Mouse (Mus musculus): Measurements from ENCODE around the gene Hist1h4k. TPM values are rescaled to one million over a fixed set of nuclear protein-coding genes. Genes with fewer than 3 reads are reported as not detected.

The Hist1h4k gene
- total and polyA plus RNA-seq, 3 experiments, result 19.1 to 3,283 TPM; not detected in 1

- DNase-seq (ENCODE audit: low read depth, low spot score), result peak; percentile 59
- Histone ChIP-seq H3K36me3 (ENCODE audit: control insufficient read depth in 1 of 2, insufficient read depth in 2 of 2, low read length in 2 of 2) (peaks cover 0 to 18% of the 10 kb centered on the region in 2 experiments; a peak in 2 of 4 replicates), H3K4me1 (ENCODE audit: control insufficient read depth in 1 of 2, insufficient read depth in 2 of 2, low read length in 2 of 2) (peaks cover 0 to 7% of the 10 kb centered on the region in 2 experiments; a peak in 2 of 4 replicates), H3K27me3 (ENCODE audit: control insufficient read depth in 1 of 2, insufficient read depth in 2 of 2, low read length in 2 of 2) (no peaks in the 10 kb centered on the region), H3K79me2 (ENCODE audit: control insufficient read depth, insufficient read depth, low read length, poor library complexity) (peaks cover 2% of the 10 kb centered on the region; the same call in 1 of the 2 replicates), H3K27ac (ENCODE audit: control insufficient read depth, low read depth, low read length) (no peak overlapping the region), H3K9me3 (replicated peaks; ENCODE audit: insufficient read depth, low read length) (no peaks in the 10 kb centered on the region), H3K9ac (ENCODE audit: control insufficient read depth, low read depth, low read length, poor library complexity, severe bottlenecking) (peak overlapping the region; percentile 53), H3K4me3 (ENCODE audit: control insufficient read depth in 1 of 2, insufficient read depth in 1 of 2, low read depth in 2 of 2, low read length in 2 of 2) (no peak overlapping the region)
- TF ChIP-seq POLR2AphosphoS2 (IDR thresholded peaks at IDR 0.05; ENCODE audit: low read length) (no peak), TBP (IDR thresholded peaks at IDR 0.05; ENCODE audit: low read depth, low read length) (0 out of 2 replicates have a peak, but pooled peaks have one; percentile 56), CTCF (IDR thresholded peaks at IDR 0.05 in 2 of 3, conservative IDR thresholded peaks at IDR 0.05 in 1 of 3; ENCODE audit: control insufficient read depth in 1 of 3, insufficient read depth in 1 of 3, low read depth in 2 of 3, low read length in 3 of 3, poor library complexity in 1 of 3, severe bottlenecking in 1 of 3) (peak in 1 of 3 experiments; percentile 31; a peak in 1 of 6 replicates), ZKSCAN1 (IDR thresholded peaks at IDR 0.05; ENCODE audit: low read depth, low read length) (no peak), TCF12 (IDR thresholded peaks at IDR 0.05; ENCODE audit: low read depth, low read length) (no peak), SMC3 (IDR thresholded peaks at IDR 0.05; ENCODE audit: low read depth, low read length) (no peak), CHD1 (IDR thresholded peaks at IDR 0.05; ENCODE audit: low read depth, low read length) (no peak)
Measured at GRCm38 (mm10) chr13:21722993-21723836, 27.1 kb downstream of the Hist1h4k start.

GRCm38 (mm10) chr13:21722373-21722925 lies 27.9 kb downstream of the Hist1h4k start:
- Histone ChIP-seq H3K4me1 (ENCODE audit: control insufficient read depth in 1 of 2, insufficient read depth in 2 of 2, low read length in 2 of 2) (peaks cover 0 to 7% of the 10 kb centered on the region in 2 experiments; a peak in 2 of 4 replicates), H3K79me2 (ENCODE audit: control insufficient read depth, insufficient read depth, low read length, poor library complexity) (peaks cover 2% of the 10 kb centered on the region; the same call in 1 of the 2 replicates), H3K27me3 (ENCODE audit: control insufficient read depth in 1 of 2, insufficient read depth in 2 of 2, low read length in 2 of 2) (no peaks in the 10 kb centered on the region), H3K27ac (ENCODE audit: control insufficient read depth, low read depth, low read length) (peak overlapping the region; percentile 47), H3K9ac (ENCODE audit: control insufficient read depth, low read depth, low read length, poor library complexity, severe bottlenecking) (peak overlapping the region; percentile 53), H3K36me3 (ENCODE audit: control insufficient read depth in 1 of 2, insufficient read depth in 2 of 2, low read length in 2 of 2) (peaks cover 0 to 18% of the 10 kb centered on the region in 2 experiments; a peak in 2 of 4 replicates), H3K9me3 (replicated peaks; ENCODE audit: insufficient read depth, low read length) (no peaks in the 10 kb centered on the region), H3K4me3 (ENCODE audit: control insufficient read depth in 1 of 2, insufficient read depth in 1 of 2, low read depth in 2 of 2, low read length in 2 of 2) (no peak overlapping the region)
- peak; percentile 84 for DNase-seq (ENCODE audit: low read depth, low spot score)
- TF ChIP-seq EP300 (IDR thresholded peaks at IDR 0.05; ENCODE audit: low read depth in 1 of 2, low read length in 2 of 2), result no peak
- no peak for TF ChIP-seq MXI1 (IDR thresholded peaks at IDR 0.05; ENCODE audit: low read depth, low read length)
- TF ChIP-seq ZC3H11A (IDR thresholded peaks at IDR 0.05; ENCODE audit: low read depth, low read length), result no peak
- peak; percentile 81 to 98; a peak in 3 of 4 replicates for TF ChIP-seq POLR2A (IDR thresholded peaks at IDR 0.05; ENCODE audit: control insufficient read depth in 1 of 2, insufficient read depth in 1 of 2, low read depth in 1 of 2, low read length in 2 of 2, poor library complexity in 1 of 2)
- TF ChIP-seq MYB (IDR thresholded peaks at IDR 0.05; ENCODE audit: low read depth, low read length), result no peak
- TF ChIP-seq CHD2 (IDR thresholded peaks at IDR 0.05; ENCODE audit: low read length), result no peak
- TF ChIP-seq RCOR1 (IDR thresholded peaks at IDR 0.05; ENCODE audit: low read depth, low read length), result no peak
- TF ChIP-seq POLR2AphosphoS5 (IDR thresholded peaks at IDR 0.05; ENCODE audit: borderline replicate concordance, low read depth, low read length), result peak; percentile 54; the same call in 1 of the 2 replicates
- no peak for TF ChIP-seq MAFK (IDR thresholded peaks at IDR 0.05; ENCODE audit: borderline replicate concordance, low read depth, low read length)
- no peak for TF ChIP-seq E2F4 (IDR thresholded peaks at IDR 0.05; ENCODE audit: borderline replicate concordance, low read depth, low read length)
- no peak for TF ChIP-seq BHLHE40 (IDR thresholded peaks at IDR 0.05; ENCODE audit: borderline replicate concordance, low read depth, low read length)
- TF ChIP-seq GABPA (IDR thresholded peaks at IDR 0.05; ENCODE audit: low read depth, low read length), result no peak
